Mouse (Mus musculus): ENCODE measurements around the gene Rpl21. TPM values are rescaled to one million over a fixed set of nuclear protein-coding genes. Genes with fewer than 3 reads are reported as not detected.

The Rpl21 gene
- total RNA-seq, 2 experiments from 2014 or later, result 264 to 265 TPM

GRCm38 (mm10) chr5:146832435-146832768 is 288 bp upstream of the Rpl21 start:
- no peak for DNase-seq (ENCODE audit: low spot score in 2 of 2)

DNA sequence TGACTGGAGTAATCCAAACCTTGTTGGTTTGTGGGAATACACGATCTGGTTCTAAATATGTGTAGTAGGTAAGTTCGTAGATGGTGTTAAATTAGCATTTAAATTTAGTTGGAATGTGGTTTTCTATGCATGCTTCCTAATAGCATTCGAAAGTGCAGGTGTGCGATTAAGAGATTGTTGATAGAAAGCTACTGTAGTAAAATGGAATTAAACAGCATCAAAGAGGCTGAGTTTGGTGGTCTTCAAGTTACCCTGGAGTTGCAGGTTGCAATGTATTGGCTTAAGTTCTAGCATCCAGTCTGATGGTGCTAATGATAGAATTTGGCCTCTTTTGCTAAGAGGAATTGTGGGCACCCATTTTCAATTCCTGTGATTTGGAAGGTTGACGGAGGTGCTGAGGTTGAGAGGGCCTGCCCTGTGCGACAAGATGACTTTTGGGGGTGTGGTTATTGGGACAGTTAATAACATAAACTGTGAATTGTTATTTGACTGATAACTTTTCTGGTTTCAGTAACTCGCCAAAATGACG is 1.0 kb downstream of the Rpl21 start:
- no peak for DNase-seq (ENCODE audit: low spot score in 2 of 2)

DNA sequence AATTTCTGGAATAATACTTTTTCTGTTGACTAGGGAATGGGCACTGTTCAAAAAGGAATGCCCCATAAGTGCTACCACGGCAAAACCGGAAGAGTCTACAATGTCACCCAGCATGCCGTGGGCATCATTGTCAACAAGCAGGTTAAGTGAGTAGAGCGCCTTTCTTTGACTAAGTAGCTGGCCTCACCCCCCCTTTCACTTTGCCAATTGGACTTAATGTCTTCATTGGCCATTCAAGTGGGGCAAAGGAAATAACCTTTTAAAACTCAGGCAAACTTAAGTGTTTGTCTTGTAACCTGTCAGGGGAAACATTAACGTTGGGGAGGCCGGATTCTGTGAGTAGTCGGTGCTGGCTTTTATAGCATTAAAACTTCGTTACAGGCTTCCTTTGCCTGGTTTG is 2.3 kb downstream of the Rpl21 start:
- DNase-seq (ENCODE audit: low spot score in 2 of 2), result no peak

GRCm38 (mm10) chr5:146837967-146838720 is 5.5 kb downstream of the Rpl21 start:
- DNase-seq (ENCODE audit: low spot score in 2 of 2), result no peak

DNA sequence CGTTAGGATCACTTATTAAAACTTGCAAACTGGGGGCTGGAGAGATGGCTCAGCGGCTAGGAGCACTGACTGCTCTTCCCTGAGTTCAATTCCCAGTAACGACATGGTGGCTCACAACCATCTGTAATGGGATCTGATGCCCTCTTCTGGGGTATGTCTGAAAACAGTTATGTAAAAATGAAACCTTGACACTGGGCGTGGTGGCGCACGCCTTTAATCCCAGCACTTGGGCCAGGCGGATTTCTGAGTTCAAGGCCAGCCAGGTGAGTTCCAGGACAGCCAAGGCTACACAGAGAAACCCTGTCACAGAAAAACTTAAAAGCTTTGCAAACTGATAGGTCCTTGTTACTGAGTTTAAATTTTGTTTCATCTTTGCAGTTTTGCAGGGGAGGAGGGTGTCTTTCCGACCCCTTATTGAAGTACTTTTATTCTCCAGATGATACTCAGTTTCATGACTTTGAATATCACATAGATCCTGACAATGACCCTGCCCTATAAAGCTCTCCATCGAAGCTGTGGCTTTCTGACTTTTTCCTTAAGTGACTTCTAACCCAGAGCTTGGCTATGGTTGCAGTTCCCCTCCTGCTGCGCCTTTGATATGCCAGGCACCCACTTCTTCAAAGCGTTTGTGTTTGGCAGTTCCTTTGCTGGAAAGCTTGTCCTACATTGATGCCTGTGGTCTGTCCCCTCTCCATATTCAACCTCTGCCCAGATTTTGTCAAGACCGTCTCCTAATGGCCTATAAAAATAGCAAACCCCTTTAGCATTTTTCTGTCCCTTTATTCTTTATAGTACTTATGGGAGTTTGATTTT is 6.4 kb downstream of the Rpl21 start:
- DNase-seq (ENCODE audit: low spot score in 2 of 2), result no peak

DNA sequence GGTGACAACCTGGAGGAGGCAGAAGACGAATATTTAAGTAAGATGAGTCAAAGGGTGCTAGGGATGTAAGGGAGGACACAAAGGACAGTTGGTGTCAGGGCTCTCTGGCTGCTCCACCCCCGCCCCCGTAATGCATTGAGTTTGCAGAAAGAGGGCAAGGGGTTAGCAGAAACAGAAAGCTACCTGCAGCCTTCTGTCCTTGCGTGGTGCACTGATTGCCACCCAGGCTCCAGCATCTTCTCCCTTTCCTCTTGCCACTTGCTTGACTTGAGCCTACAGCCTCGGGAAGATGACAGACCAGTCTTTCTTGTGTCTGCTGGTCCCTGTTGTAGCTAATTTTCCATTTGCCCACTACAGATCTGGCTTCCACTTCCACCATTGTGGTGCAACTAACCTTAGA is 7.1 kb downstream of the Rpl21 start:
- no peak for DNase-seq (ENCODE audit: low spot score in 2 of 2)

DNA sequence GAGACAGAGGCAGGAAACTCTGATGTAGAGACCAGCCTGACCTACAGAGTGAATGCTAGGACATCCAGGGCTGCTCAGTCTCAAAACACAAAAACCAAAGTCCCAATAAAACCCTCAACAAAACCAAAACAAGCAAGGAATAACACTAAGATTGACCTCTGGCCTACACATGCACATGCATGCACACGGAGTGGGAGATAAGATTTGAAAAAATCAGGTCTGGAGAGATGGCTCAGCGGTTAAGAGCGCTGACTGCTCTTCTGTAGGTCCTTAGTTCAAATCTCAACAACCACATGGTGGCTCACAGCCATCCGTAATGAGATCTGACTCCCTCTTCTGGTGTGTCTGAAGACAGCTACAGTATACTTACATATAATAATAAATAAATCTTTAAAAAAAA is 7.7 kb downstream of the Rpl21 start:
- no peak for DNase-seq (ENCODE audit: low spot score in 2 of 2)

GRCm38 (mm10) chr5:146841301-146841700 is 8.6 kb downstream of the Rpl21 start:
- no peak for DNase-seq (ENCODE audit: low spot score in 2 of 2)

DNA sequence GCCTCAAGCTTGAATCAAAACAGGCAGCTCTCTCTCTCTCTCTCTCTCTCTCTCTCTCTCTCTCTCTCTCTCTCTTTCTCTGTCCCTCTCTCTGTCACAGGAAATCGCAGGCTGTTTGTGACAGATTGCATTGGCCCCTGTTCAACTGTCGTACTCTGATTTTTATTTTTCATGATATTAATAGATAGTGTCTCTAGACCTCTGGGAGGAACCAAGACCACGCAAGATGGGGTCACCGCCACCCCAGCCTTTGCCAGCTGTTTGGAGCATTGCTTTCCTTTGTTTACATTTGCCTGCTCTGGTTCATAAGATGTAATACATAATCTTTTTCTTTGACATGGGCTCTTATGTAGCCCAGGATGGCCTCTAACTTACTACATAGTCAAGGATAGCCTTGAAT is 9.3 kb downstream of the Rpl21 start:
- DNase-seq (ENCODE audit: low spot score in 2 of 2), result no peak

- no peak for DNase-seq (ENCODE audit: low spot score in 2 of 2)
Measured at GRCm38 (mm10) chr5:146844301-146844941, 11.7 kb downstream of the Rpl21 start.

DNA sequence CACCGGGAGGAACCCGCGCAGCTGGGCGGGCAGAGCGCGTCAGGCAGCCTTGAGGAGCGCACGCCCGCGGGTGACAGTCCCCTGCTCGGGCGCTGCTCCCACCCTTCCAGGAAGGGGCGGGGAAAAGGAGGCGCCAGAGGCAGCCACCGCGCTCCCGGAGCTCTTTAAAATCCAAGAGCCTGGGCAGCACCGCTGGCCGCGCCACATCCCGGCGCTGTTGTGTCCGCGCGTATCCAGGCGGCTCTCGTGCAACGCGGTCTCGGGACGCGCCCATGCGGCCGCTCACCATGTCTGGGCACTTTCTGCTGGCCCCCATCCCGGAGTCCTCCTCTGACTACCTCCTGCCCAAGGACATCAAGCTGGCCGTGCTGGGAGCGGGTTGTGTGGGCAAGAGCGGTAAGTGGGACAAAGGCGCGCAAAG is 12.3 kb downstream of the Rpl21 start, which contains the start of gene Rasl11a:
Rasl11a (plus strand) TSS at position 127 of the 421 bp plus-strand sequence.
- DNase-seq (ENCODE audit: low spot score in 2 of 2), result peak; percentile 74 to 83

DNA sequence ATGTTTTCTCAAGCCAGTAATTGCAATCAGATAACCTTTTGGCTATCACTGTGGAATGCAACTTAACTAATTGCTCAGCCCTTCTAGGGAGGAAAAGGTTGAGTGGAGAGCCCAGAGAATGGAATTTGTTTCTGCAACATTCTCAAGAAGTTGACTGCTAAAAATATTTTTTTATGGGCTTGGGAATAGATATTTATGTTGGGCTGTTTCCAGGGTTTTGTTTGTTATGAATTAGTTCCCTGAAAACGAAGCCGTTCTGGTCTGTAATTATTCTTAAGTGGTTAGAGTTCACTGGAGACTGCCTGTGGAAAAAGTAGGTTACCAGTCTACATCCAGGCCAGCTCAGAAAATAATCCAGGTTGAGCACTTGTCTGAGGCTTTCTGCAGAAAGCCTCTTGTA is 13.8 kb downstream of the Rpl21 start:
- no peak for DNase-seq (ENCODE audit: low spot score in 2 of 2)

GRCm38 (mm10) chr5:146848936-146849582 is 16.4 kb downstream of the Rpl21 start:
- no peak for DNase-seq (ENCODE audit: low spot score in 2 of 2)

GRCm38 (mm10) chr5:146856106-146856505 is 23.4 kb downstream of the Rpl21 start:
- no peak for DNase-seq (ENCODE audit: low spot score in 2 of 2)

DNA sequence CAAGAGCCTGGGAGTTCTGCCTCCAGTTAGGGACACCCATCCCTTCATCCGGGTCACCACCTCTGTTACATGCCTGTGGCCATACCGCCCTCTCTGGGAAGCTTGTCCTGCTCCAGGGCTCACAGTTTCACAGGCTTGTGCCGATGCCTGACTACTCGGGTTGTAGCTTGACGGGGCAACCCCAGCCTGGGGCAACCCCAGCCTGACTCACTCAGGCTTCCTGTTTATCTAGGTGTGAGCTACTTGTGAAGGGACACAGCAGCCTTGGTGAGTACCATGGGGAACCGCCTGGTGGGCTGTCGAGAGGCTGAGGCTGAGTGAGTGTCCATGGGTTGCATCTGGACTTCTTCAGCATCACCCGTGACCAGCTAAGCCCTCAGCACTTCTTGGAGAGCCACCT is 24.9 kb downstream of the Rpl21 start:
- no peak for DNase-seq (ENCODE audit: low spot score in 2 of 2)

DNA sequence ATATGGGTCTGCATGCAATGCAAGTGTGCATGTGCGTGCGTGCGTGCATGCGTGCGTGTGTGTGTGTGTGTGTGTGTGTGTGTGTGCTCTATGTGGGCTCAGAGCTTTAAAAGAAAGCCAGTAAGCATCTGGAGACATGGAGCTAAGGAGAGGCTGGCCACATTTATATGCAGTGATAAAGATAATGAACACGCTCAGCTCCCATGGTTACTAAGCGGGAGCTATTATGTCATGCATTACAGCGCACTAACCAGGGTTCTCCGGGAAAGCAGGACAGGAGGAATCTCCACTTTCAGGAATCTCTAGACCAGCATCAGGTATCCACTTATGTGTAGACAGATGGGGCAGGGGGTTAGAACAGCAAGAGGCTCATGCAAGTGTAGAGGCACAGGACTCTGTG is 26.1 kb downstream of the Rpl21 start:
- no peak for DNase-seq (ENCODE audit: low spot score in 2 of 2)

GRCm38 (mm10) chr5:146859246-146859645 is 26.6 kb downstream of the Rpl21 start:
- no peak for DNase-seq (ENCODE audit: low spot score in 2 of 2)

DNA sequence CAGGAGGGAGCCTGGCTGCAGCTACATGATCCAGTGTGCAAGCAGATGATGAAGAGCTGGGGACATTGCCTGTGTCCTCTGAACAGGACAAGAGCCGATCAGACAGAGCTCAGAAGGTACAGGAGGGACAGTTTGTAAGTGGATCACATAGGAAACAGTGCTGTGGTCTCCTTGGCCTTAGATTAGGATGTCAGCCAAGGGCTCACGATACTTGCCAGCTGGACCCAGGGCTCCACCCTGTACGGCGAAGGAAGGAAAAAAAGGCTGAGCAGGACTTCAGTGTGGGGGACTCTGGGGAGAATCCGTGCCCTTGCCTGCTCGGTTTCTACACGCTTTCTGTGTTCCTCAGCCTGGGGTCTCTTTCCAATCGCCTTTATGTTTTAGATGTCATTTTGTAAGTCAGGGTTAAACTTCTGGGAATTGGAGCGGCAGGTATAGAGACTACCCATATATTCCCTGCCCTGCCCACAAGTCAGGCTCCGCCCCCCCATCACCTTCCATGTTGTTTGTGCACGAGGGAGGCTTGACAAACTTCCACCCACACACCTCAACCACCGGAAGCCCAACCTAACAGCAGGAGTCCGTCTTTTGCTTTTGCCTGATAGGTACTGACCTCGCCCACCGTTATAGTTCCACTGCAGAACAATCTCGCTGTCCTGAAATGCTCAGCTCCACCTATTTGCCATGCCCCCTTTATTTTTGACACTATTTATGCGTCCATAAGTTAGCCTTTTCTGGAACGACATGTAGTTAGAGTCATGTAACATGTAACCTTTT is 27.7 kb downstream of the Rpl21 start:
- no peak for DNase-seq (ENCODE audit: low spot score in 2 of 2)

- peak in 1 of 2 experiments; percentile 29 for DNase-seq (ENCODE audit: low spot score in 2 of 2)
Measured at GRCm38 (mm10) chr5:146861588-146861987, 28.9 kb downstream of the Rpl21 start.

GRCm38 (mm10) chr5:146865511-146865910 is 32.8 kb downstream of the Rpl21 start:
- DNase-seq (ENCODE audit: low spot score in 2 of 2), result no peak

DNA sequence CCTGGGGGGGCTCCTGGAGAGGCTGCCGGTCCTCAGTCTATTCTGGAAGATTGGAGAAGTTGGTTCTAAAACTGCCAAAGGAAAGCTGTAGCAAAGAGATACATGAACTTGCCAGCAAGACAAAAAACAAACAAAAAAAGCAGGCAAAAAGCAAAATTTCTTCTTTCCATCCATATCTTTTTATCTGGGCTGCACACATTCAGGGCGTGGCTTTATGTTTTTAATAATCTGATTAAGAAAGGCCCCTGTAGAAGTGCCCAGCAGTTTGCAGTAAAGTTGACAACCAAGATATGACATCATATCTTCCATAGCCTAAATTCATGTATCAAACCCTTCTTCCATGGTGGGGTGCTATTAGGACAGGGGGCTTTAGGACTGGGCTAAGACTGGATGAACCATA is 33.6 kb downstream of the Rpl21 start:
- no peak for DNase-seq (ENCODE audit: low spot score in 2 of 2)
